Comparison of ENCODE assay signal across 8 mouse cellular contexts in the genomic region with DNA sequence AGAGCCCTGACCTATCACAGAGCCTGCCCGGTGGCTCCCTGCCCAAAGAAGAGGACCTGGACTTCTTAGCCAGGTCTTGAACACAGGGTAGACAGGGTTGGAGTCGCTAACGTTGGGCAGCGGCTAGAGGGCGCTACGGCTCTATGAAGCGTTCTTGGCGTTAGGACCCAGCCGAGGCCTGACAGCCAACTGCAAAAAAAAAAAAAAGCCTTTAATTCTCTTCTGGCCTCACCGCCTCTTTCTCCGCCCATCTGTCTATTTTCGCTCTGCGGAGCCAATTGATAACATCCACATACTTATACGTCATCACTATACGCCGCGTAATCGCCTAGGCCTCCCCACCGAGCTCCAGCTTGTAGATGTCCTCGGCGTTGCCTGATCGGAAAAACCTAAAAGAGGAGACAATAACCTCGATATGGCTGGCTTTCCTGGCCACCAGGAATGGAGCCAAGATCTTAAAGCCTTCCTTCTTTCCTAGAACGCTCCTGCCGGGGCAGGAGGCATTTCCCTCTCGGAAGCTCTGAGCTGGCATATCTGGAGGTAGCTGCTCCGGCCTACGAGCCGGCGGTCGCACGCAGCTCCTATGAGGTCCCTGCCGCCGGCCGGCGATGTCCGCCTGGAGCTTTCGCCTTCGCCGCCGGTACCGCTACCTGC. TPM values are rescaled to one million over a fixed set of nuclear protein-coding genes. Genes with fewer than 3 reads are reported as not detected.
DNase-seq lines count a peak whose midpoint lies in the region; ATAC-seq lines count a peak whose summit lies in the region.

A gene (plus strand): TSS at position 374 of the 654 bp plus-strand sequence.

- peak within 1 kb of the TSS; percentile 75 for H3K4me2 ChIP-seq in hindbrain, embryonic 16.5 days (ENCODE audit: low read length)

- H3K36me3 ChIP-seq in hindbrain, embryonic 16.5 days (ENCODE audit: control insufficient read depth, insufficient read depth, low read length) = peaks cover 11% of the 10 kb centered on the region
- peaks cover 30% of the 10 kb centered on the region; the same call in 1 of the 2 replicates for H3K36me3 ChIP-seq in macrophage (ENCODE audit: inconsistent target)

- peak within 1 kb of the TSS; percentile 81 for H3K9ac ChIP-seq in hindbrain, embryonic 16.5 days (ENCODE audit: low read depth, low read length)

- H3K4me3 ChIP-seq in hindbrain, embryonic 16.5 days (ENCODE audit: low read length) = peak within 1 kb of the TSS; percentile 90
- H3K4me3 ChIP-seq in macrophage (ENCODE audit: inconsistent target) = peak within 1 kb of the TSS; percentile 100

- H3K9me3 ChIP-seq in hindbrain, embryonic 16.5 days (ENCODE audit: control insufficient read depth, low read length) = no peaks in the 10 kb centered on the region

- peak; percentile 96 for ATAC-seq in hindbrain, embryonic 16.5 days

- H3K4me1 ChIP-seq in hindbrain, embryonic 16.5 days (ENCODE audit: control insufficient read depth, insufficient read depth, low read depth, low read length) = peaks cover 12% of the 10 kb centered on the region

- peaks cover 25% of the 10 kb centered on the region for H3K79me2 ChIP-seq in macrophage (ENCODE audit: inconsistent target)

- under 1% methylated on average over 42 of the region's 42 CpGs for WGBS in hindbrain, embryonic 16.5 days
- 1% methylated on average over 34 of the region's 42 CpGs for WGBS in macrophage (ENCODE audit: missing documents)

- DNase-seq in WW6 (ENCODE audit: low read depth, low spot score) = peak; percentile 100
- DNase-seq in cerebellum, postnatal 4 days (ENCODE audit: low spot score in 2 of 2) = peak; percentile 84 to 92
- peak; percentile 96 for DNase-seq in gastrocnemius, adult 18-20 months (ENCODE audit: low spot score)
- DNase-seq in left cerebral cortex, adult 18-20 months (ENCODE audit: low spot score in 2 of 2) = peak; percentile 93
- peak; percentile 95 for DNase-seq in right cerebral cortex, adult 18-20 months
- peak; percentile 63 for DNase-seq in urinary bladder, postnatal 10 days (ENCODE audit: low spot score)

- no peaks in the 10 kb centered on the region for H3K27me3 ChIP-seq in hindbrain, embryonic 16.5 days (replicated peaks; ENCODE audit: control insufficient read depth, insufficient read depth, low read length)

- H3K27ac ChIP-seq in hindbrain, embryonic 16.5 days (ENCODE audit: low read depth, low read length) = peak within 1 kb of the TSS; percentile 89
- H3K27ac ChIP-seq in macrophage = peak within 1 kb of the TSS; percentile 94

RNA-seq across cellular contexts. Expression of the gene that starts here (rescaled TPM):
- 10 to 100 TPM; 43.9 to 44.1 TPM for total RNA-seq in gastrocnemius, adult 18-20 months (2021)
- 142 and 147 TPM in 2 replicates for polyA plus RNA-seq in hindbrain, embryonic 16.5 days (2015; fragmentation: Nextera tagmentation; extraction: Ambion mirVana)
- total RNA-seq in left cerebral cortex, adult 18-20 months (2021) = 10 to 100 TPM; 56.8 to 60.3 TPM
- total RNA-seq in macrophage (2018; cell fraction: chromatin; rRNA removed) = 10 to 100 TPM; 16.2 to 71.1 (median 44.2) TPM
- total RNA-seq in macrophage (2018; cell fraction: cytosol; rRNA removed) = 10 to 100 TPM; 29.1 to 60.6 (median 47.8) TPM
- total RNA-seq in macrophage (2018; cell fraction: nucleus; rRNA removed) = 100 to 1,000 TPM in 1 of 26 experiments, 10 to 100 TPM in 25; 34.6 to 107 (median 56.5) TPM
- 38.7 to 66.0 TPM (median 52.4 TPM) in 3 replicates for polyA plus RNA-seq in macrophage (2018)

Comparison
In these comparisons a context has a peak if more than half of its experiments do, and no peak if none do; other contexts are left out.
1. Peak in every context shown above with its lines: DNase-seq, ATAC-seq, H3K4me3 ChIP-seq and H3K27ac ChIP-seq.